Mouse (Mus musculus): ENCODE data around the gene Chn2. TPM values are rescaled to one million over a fixed set of nuclear protein-coding genes. Genes with fewer than 3 reads are reported as not detected.

Gene Chn2
- polyA plus RNA-seq, 1 experiment from 2014 or later = 29.2 TPM

DNA sequence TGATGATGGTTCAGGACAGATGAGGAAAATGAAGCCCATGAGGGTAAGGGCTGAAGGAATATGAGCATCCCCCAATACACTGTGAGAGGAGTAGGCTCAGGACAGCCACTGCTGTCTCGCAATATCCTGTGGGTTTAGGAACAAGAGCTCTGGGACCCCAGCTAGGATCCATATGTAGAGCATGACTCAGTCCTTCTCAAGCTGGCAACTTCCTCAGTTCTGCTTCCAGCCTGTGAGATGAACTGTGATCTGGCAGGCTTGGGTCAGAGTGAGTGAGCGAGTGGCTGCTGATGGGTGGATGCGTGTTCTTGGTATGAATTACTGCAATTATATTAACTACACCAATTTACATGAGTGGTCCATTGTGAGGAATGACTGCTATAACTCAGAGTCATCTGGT, 121.3 kb downstream of the Chn2 start:
- Histone ChIP-seq H3K9me3 (replicated peaks; ENCODE audit: control insufficient read depth, low read length, poor library complexity, severe bottlenecking) (no peaks in the 10 kb centered on the region), H3K4me3 (ENCODE audit: low read depth, low read length) (no peak overlapping the region), H3K4me2 (ENCODE audit: low read length) (no peak overlapping the region), H3K36me3 (ENCODE audit: control insufficient read depth, insufficient read depth, low read length) (no peaks in the 10 kb centered on the region), H3K27me3 (ENCODE audit: control insufficient read depth, insufficient read depth, low read depth, low read length) (no peaks in the 10 kb centered on the region), H3K9ac (ENCODE audit: low read depth, low read length) (no peak overlapping the region), H3K4me1 (ENCODE audit: control insufficient read depth, insufficient read depth, low read length) (no peaks in the 10 kb centered on the region), H3K27ac (ENCODE audit: low read length) (no peak overlapping the region)
- 84% methylated on average over 3 of the region's 3 CpGs for WGBS
- no peak for ATAC-seq

DNA sequence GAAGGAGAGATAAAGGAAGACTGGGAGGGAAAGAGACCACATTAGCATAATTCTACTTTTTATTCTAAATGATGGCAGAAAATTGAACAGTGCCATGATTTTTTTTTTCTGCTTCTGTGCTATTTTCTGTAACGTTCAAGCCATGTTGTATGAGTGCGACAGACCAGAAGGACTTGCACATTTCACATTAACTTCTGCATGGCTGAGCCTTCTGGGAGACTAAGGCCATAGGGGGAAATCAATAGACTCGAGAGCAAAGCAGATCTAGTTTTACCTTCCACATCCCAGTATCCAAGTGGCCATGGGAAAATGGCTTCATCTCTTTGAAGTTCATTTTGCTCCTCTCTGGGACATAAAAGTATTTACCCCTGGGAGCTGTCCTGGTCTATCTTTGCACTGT, 121.9 kb downstream of the Chn2 start:
- Histone ChIP-seq H3K9me3 (replicated peaks; ENCODE audit: control insufficient read depth, low read length, poor library complexity, severe bottlenecking) (no peaks in the 10 kb centered on the region), H3K27ac (ENCODE audit: low read length) (no peak overlapping the region), H3K9ac (ENCODE audit: low read depth, low read length) (no peak overlapping the region), H3K4me1 (ENCODE audit: control insufficient read depth, insufficient read depth, low read length) (no peaks in the 10 kb centered on the region), H3K4me3 (ENCODE audit: low read depth, low read length) (no peak overlapping the region), H3K4me2 (ENCODE audit: low read length) (no peak overlapping the region), H3K27me3 (ENCODE audit: control insufficient read depth, insufficient read depth, low read depth, low read length) (no peaks in the 10 kb centered on the region), H3K36me3 (ENCODE audit: control insufficient read depth, insufficient read depth, low read length) (no peaks in the 10 kb centered on the region)
- WGBS = 61% methylated on average over 3 of the region's 3 CpGs
- no peak for ATAC-seq

DNA sequence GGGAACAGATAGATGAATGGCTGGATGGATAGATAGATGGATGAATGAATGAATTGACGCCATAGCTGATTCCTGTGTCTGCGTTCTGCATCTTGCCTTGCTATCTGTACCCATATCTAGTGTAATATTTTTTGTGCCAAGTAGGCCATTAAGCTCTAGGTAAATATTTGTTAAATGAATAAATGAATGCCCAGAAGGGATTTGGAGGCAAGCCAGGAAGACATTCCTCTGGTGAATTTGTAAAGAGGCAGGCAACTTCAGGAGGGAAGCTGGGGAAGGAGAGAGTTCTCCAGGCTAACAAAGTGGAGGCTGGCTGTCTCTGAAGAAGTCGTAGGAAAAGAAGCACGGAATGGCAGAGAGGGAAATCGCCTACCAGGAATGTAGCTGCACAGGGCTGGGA, 123.0 kb downstream of the Chn2 start:
- no peak overlapping the region for H3K4me3 ChIP-seq (ENCODE audit: low read depth, low read length)

DNA sequence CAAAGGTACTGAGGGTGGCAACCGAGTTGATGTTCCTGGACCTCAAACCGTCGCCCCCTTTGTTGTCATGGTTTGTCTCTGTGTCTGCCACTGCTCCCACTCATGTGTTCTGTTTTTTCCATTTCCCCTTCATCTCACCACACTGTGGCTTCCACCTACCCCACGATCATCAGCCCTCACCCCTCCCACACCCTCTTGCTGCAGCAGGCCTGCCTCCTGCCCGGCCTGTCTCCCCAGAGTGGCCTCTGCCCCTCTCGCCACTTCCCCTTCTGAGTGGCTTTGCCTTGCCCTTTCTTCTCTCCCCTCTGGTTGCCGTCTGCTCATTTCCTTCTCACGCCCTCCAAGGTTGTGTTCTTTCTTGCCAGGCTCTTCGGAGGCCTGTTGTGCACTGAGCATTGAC, 123.4 kb downstream of the Chn2 start:
- no peak for ATAC-seq
- Histone ChIP-seq H3K4me1 (ENCODE audit: control insufficient read depth, insufficient read depth, low read length) (no peaks in the 10 kb centered on the region), H3K4me3 (ENCODE audit: low read depth, low read length) (no peak overlapping the region), H3K27me3 (ENCODE audit: control insufficient read depth, insufficient read depth, low read depth, low read length) (no peaks in the 10 kb centered on the region), H3K36me3 (ENCODE audit: control insufficient read depth, insufficient read depth, low read length) (no peaks in the 10 kb centered on the region), H3K9ac (ENCODE audit: low read depth, low read length) (no peak overlapping the region), H3K9me3 (replicated peaks; ENCODE audit: control insufficient read depth, low read length, poor library complexity, severe bottlenecking) (no peaks in the 10 kb centered on the region), H3K4me2 (ENCODE audit: low read length) (no peak overlapping the region), H3K27ac (ENCODE audit: low read length) (no peak overlapping the region)
- 87% methylated on average over 9 of the region's 9 CpGs for WGBS

More for the DNA sequence above, 123.0 kb downstream of the Chn2 start:
- Histone ChIP-seq H3K4me2 (ENCODE audit: low read length) (no peak overlapping the region), H3K27ac (ENCODE audit: low read length) (no peak overlapping the region), H3K27me3 (ENCODE audit: control insufficient read depth, insufficient read depth, low read depth, low read length) (no peaks in the 10 kb centered on the region), H3K4me1 (ENCODE audit: control insufficient read depth, insufficient read depth, low read length) (no peaks in the 10 kb centered on the region), H3K9me3 (replicated peaks; ENCODE audit: control insufficient read depth, low read length, poor library complexity, severe bottlenecking) (no peaks in the 10 kb centered on the region), H3K9ac (ENCODE audit: low read depth, low read length) (no peak overlapping the region), H3K36me3 (ENCODE audit: control insufficient read depth, insufficient read depth, low read length) (no peaks in the 10 kb centered on the region)
- WGBS = 88% methylated on average over 5 of the region's 5 CpGs
- ATAC-seq = no peak

DNA sequence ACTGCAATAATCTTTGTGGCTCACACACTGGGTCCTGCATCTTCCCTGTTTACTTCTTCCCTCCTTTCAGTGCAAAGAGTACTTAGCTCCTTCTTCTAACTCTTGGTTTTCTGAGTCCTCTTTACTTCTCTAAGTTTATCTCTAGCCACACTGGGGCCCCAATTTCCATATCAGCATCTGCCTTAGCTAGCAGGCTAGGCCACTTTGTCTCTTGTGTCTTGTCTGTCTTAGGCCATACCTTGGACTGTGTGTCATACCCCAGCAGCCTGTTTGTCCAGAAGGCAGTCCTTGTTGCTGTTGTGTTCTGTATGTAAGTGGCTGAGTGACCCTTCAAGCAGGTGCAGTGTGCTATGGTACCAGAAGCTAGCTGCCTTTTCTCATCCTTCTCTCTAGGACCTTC, 124.3 kb downstream of the Chn2 start:
- ATAC-seq = no peak
- no peaks in the 10 kb centered on the region for H3K36me3 ChIP-seq (ENCODE audit: control insufficient read depth, insufficient read depth, low read length)
- H3K27me3 ChIP-seq (ENCODE audit: control insufficient read depth, insufficient read depth, low read depth, low read length) = no peaks in the 10 kb centered on the region
- no peaks in the 10 kb centered on the region for H3K4me1 ChIP-seq (ENCODE audit: control insufficient read depth, insufficient read depth, low read length)
- no peak overlapping the region for H3K4me2 ChIP-seq (ENCODE audit: low read length)
- no peak overlapping the region for H3K9ac ChIP-seq (ENCODE audit: low read depth, low read length)
- no peaks in the 10 kb centered on the region for H3K9me3 ChIP-seq (replicated peaks; ENCODE audit: control insufficient read depth, low read length, poor library complexity, severe bottlenecking)
- H3K4me3 ChIP-seq (ENCODE audit: low read depth, low read length) = no peak overlapping the region
- no peak overlapping the region for H3K27ac ChIP-seq (ENCODE audit: low read length)

DNA sequence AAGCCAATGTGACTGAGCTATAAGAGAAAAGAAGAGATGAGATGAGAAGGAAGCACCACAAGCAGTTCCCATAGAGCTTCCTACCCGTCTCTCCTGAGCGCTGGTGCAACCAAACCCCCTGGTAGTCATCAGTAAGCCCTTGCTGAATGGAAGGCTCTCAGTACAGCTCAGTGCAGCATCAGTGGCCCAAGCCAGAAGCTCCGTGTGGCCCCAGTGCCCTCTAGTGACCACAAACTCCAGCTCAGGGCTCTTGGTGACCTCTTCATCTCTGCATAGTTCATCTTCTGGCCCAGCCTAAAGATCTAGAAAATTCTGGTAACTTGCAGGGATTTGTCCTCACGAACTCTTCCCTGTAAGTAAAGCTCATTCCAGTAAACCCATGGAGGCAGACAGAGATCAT, 125.4 kb downstream of the Chn2 start:
- Histone ChIP-seq H3K9ac (ENCODE audit: low read depth, low read length) (no peak overlapping the region), H3K27ac (ENCODE audit: low read length) (no peak overlapping the region), H3K4me2 (ENCODE audit: low read length) (no peak overlapping the region), H3K4me1 (ENCODE audit: control insufficient read depth, insufficient read depth, low read length) (no peaks in the 10 kb centered on the region; the same call in 1 of the 2 replicates), H3K9me3 (replicated peaks; ENCODE audit: control insufficient read depth, low read length, poor library complexity, severe bottlenecking) (no peaks in the 10 kb centered on the region), H3K27me3 (ENCODE audit: control insufficient read depth, insufficient read depth, low read depth, low read length) (no peaks in the 10 kb centered on the region), H3K36me3 (ENCODE audit: control insufficient read depth, insufficient read depth, low read length) (no peaks in the 10 kb centered on the region), H3K4me3 (ENCODE audit: low read depth, low read length) (no peak overlapping the region)
- WGBS = 39% methylated on average over 4 of the region's 4 CpGs
- no peak for ATAC-seq

DNA sequence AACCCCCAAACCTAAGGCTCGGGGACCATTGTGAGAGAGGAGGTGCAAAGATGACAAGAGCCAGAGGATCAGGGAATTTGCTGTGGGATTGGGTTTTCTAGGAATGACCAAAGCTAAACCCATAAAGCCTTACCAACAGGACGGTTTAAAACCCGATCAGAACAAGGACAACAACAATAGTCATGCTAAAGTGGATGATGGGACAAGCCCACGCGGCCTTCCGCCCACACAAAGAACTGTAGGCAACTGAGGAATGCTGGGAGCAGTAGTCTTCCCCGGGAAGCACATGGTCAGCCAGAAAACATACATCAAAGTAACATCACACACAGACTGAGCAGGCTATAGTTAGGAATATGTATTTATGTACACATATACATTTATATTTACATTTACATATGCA, 125.9 kb downstream of the Chn2 start:
- Histone ChIP-seq H3K9ac (ENCODE audit: low read depth, low read length) (no peak overlapping the region), H3K36me3 (ENCODE audit: control insufficient read depth, insufficient read depth, low read length) (no peaks in the 10 kb centered on the region), H3K4me2 (ENCODE audit: low read length) (no peak overlapping the region), H3K27ac (ENCODE audit: low read length) (no peak overlapping the region), H3K27me3 (ENCODE audit: control insufficient read depth, insufficient read depth, low read depth, low read length) (no peaks in the 10 kb centered on the region), H3K4me1 (ENCODE audit: control insufficient read depth, insufficient read depth, low read length) (no peaks in the 10 kb centered on the region; the same call in 1 of the 2 replicates), H3K9me3 (replicated peaks; ENCODE audit: control insufficient read depth, low read length, poor library complexity, severe bottlenecking) (no peaks in the 10 kb centered on the region), H3K4me3 (ENCODE audit: low read depth, low read length) (no peak overlapping the region)
- ATAC-seq = no peak
- 79% methylated on average over 7 of the region's 7 CpGs for WGBS

DNA sequence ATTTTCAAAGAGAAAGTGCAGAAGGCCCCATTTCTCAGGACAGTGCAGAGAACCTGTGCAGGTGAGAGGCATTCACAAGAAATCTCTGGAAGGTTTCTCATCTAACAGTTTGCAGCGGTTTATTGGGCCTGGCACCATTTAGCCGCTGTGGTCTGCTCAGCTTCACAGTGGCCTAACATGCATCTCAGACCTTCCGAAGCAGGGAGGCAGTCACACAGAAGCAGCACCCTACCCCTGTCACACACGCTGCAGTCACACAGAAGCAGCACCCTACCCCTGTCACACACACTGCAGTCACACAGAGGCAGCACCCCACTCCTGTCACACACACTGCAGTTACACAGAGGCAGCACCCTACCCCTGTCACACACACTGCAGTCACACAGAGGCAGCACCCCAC, 126.5 kb downstream of the Chn2 start:
- Histone ChIP-seq H3K27me3 (ENCODE audit: control insufficient read depth, insufficient read depth, low read depth, low read length) (no peaks in the 10 kb centered on the region), H3K9me3 (replicated peaks; ENCODE audit: control insufficient read depth, low read length, poor library complexity, severe bottlenecking) (no peaks in the 10 kb centered on the region), H3K4me3 (ENCODE audit: low read depth, low read length) (no peak overlapping the region), H3K36me3 (ENCODE audit: control insufficient read depth, insufficient read depth, low read length) (no peaks in the 10 kb centered on the region), H3K27ac (ENCODE audit: low read length) (no peak overlapping the region), H3K4me2 (ENCODE audit: low read length) (no peak overlapping the region), H3K4me1 (ENCODE audit: control insufficient read depth, insufficient read depth, low read length) (no peaks in the 10 kb centered on the region; the same call in 1 of the 2 replicates), H3K9ac (ENCODE audit: low read depth, low read length) (no peak overlapping the region)
- 89% methylated on average over 4 of the region's 4 CpGs for WGBS
- no peak for ATAC-seq

DNA sequence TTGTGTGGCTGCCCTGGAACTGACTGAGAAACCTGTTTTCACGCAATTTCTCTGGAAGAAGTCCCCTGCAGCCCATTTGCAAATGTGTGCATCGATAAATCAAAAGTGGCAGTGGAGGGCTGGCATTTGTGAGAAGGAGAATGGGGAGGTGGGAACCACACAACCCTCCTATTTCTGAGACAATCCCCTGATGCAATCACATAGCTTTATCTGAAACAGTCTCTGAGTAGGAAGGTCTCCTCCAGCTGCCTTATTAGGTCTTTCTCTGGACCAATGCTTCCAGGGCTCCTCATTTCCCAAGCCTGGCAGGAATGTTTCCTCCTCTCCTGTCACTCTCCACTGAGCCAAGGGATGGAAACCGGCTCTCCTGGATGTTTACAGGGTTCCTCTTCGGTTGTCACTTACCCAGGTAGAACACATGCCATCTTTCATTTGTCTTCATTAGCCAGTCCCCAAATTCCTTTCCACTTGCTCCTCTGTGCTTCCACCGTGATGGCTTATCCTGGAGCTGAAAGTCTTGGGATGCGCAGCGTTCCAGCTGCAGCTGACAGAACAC, 127.7 kb downstream of the Chn2 start:
- Histone ChIP-seq H3K4me2 (ENCODE audit: low read length) (no peak overlapping the region), H3K9me3 (replicated peaks; ENCODE audit: control insufficient read depth, low read length, poor library complexity, severe bottlenecking) (no peaks in the 10 kb centered on the region), H3K9ac (ENCODE audit: low read depth, low read length) (no peak overlapping the region), H3K4me3 (ENCODE audit: low read depth, low read length) (no peak overlapping the region), H3K27ac (ENCODE audit: low read length) (no peak overlapping the region), H3K27me3 (ENCODE audit: control insufficient read depth, insufficient read depth, low read depth, low read length) (no peaks in the 10 kb centered on the region), H3K4me1 (ENCODE audit: control insufficient read depth, insufficient read depth, low read length) (no peaks in the 10 kb centered on the region; the same call in 1 of the 2 replicates), H3K36me3 (ENCODE audit: control insufficient read depth, insufficient read depth, low read length) (no peaks in the 10 kb centered on the region)
- ATAC-seq = no peak
- 72% methylated on average over 7 of the region's 7 CpGs for WGBS

All from midbrain, embryonic 16.5 days (tissue).